Mouse (Mus musculus): ENCODE measurements at regions not wholly inside any gene's neighbourhood (a gene's known extent, or its start where the extent isn't known, plus 50 kb on each side); places are given as distances from the start of the nearest gene placed in this dataset.

- no peak for ATAC-seq (ENCODE audit: low read depth)
- Histone ChIP-seq H3K9ac (no peak overlapping the region), H3K27ac (no peak overlapping the region), H3K4me1 (replicated peaks) (0 out of 2 replicates have a peak, but pooled peaks cover 3% of the 10 kb centered on the region), H3K36me3 (no peaks in the 10 kb centered on the region), H3K27me3 (no peaks in the 10 kb centered on the region), H3K4me3 (replicated peaks) (no peak overlapping the region), H3K9me3 (replicated peaks) (no peaks in the 10 kb centered on the region), H3K4me2 (no peak overlapping the region)
- DNase-seq = no peak
- WGBS (ENCODE audit: insufficient replicate concordance) = 26% methylated on average over 9 of the region's 9 CpGs
Observed at GRCm38 (mm10) chr13:44454136-44454535, 275.1 kb upstream of the Jarid2 start.

GRCm38 (mm10) chr13:44455193-44455592, 274.1 kb upstream of the Jarid2 start:
- H3K27ac ChIP-seq = no peak overlapping the region
- ATAC-seq (ENCODE audit: low read depth) (no peak), DNase-seq (no peak)
- no peaks in the 10 kb centered on the region for H3K27me3 ChIP-seq
- H3K4me2 ChIP-seq = no peak overlapping the region
- no peak overlapping the region for H3K4me3 ChIP-seq (replicated peaks)
- no peak overlapping the region for H3K9ac ChIP-seq
- no peaks in the 10 kb centered on the region for H3K9me3 ChIP-seq (replicated peaks)
- H3K36me3 ChIP-seq = no peaks in the 10 kb centered on the region
- 34% methylated on average over 5 of the region's 5 CpGs for WGBS (ENCODE audit: insufficient replicate concordance)
- H3K4me1 ChIP-seq (replicated peaks) = 0 out of 2 replicates have a peak, but pooled peaks cover 3% of the 10 kb centered on the region

GRCm38 (mm10) chr13:44458744-44459143, 270.5 kb upstream of the Jarid2 start:
- Histone ChIP-seq H3K27ac (no peak overlapping the region), H3K4me3 (replicated peaks) (no peak overlapping the region), H3K4me1 (replicated peaks) (0 out of 2 replicates have a peak, but pooled peaks cover 3% of the 10 kb centered on the region), H3K4me2 (no peak overlapping the region), H3K36me3 (no peaks in the 10 kb centered on the region), H3K27me3 (no peaks in the 10 kb centered on the region), H3K9me3 (replicated peaks) (no peaks in the 10 kb centered on the region), H3K9ac (no peak overlapping the region)
- DNase-seq = no peak
- no peak for ATAC-seq (ENCODE audit: low read depth)
- WGBS (ENCODE audit: insufficient replicate concordance) = 71% methylated on average over 3 of the region's 3 CpGs

- Histone ChIP-seq H3K36me3 (no peaks in the 10 kb centered on the region), H3K27me3 (no peaks in the 10 kb centered on the region), H3K9me3 (replicated peaks) (no peaks in the 10 kb centered on the region), H3K9ac (no peak overlapping the region), H3K4me1 (replicated peaks) (0 out of 2 replicates have a peak, but pooled peaks cover 3% of the 10 kb centered on the region), H3K4me3 (replicated peaks) (no peak overlapping the region), H3K27ac (no peak overlapping the region), H3K4me2 (no peak overlapping the region)
- 57% methylated on average over 4 of the region's 4 CpGs for WGBS (ENCODE audit: insufficient replicate concordance)
- ATAC-seq (ENCODE audit: low read depth) (no peak), DNase-seq (no peak)
Observed at GRCm38 (mm10) chr13:44459148-44459547, 270.1 kb upstream of the Jarid2 start.

GRCm38 (mm10) chr13:44463675-44464074, 265.6 kb upstream of the Jarid2 start:
- ATAC-seq (ENCODE audit: low read depth) (no peak), DNase-seq (no peak)
- H3K27ac ChIP-seq = no peak overlapping the region
- H3K4me3 ChIP-seq (replicated peaks) = no peak overlapping the region
- no peaks in the 10 kb centered on the region for H3K27me3 ChIP-seq
- no peaks in the 10 kb centered on the region for H3K9me3 ChIP-seq (replicated peaks)
- no peak overlapping the region for H3K4me2 ChIP-seq
- H3K9ac ChIP-seq = no peak overlapping the region
- H3K36me3 ChIP-seq = no peaks in the 10 kb centered on the region
- no peaks in the 10 kb centered on the region for H3K4me1 ChIP-seq (replicated peaks)
- 78% methylated on average over 4 of the region's 4 CpGs for WGBS (ENCODE audit: insufficient replicate concordance)

DNA sequence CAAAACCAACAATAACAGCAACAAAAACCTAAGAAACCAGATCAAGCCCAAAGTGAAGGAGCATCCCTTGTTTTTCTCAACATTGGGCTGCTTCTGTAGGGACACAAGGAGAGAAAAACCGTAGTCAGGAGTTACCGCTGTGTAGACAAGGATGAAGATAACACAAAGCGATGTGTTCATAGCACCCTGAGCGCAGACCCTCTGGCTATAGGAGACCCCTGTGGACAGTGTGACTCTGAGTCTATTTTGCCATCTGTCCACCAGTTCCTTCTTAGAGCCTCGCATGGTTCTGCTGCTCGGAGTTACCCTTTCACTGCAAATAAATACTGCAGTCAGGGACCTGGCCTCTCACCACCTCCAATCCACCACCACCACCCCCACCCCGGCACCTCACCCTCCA, 263.7 kb upstream of the Jarid2 start:
- no peak overlapping the region for H3K4me2 ChIP-seq
- H3K27me3 ChIP-seq = no peaks in the 10 kb centered on the region
- no peak overlapping the region for H3K4me3 ChIP-seq (replicated peaks)
- no peaks in the 10 kb centered on the region for H3K36me3 ChIP-seq
- no peak overlapping the region for H3K27ac ChIP-seq
- no peak overlapping the region for H3K9ac ChIP-seq
- 67% methylated on average over 7 of the region's 7 CpGs for WGBS (ENCODE audit: insufficient replicate concordance)
- ATAC-seq (ENCODE audit: low read depth) (no peak), DNase-seq (no peak)
- H3K9me3 ChIP-seq (replicated peaks) = no peaks in the 10 kb centered on the region
- H3K4me1 ChIP-seq (replicated peaks) = no peaks in the 10 kb centered on the region

- no peak for ATAC-seq (ENCODE audit: low read depth)
- no peaks in the 10 kb centered on the region for H3K36me3 ChIP-seq
- H3K9me3 ChIP-seq (replicated peaks) = no peaks in the 10 kb centered on the region
- WGBS (ENCODE audit: insufficient replicate concordance) = 72% methylated on average over 14 of the region's 14 CpGs
- DNase-seq = no peak
- no peak overlapping the region for H3K9ac ChIP-seq
- no peaks in the 10 kb centered on the region for H3K4me1 ChIP-seq (replicated peaks)
- no peak overlapping the region for H3K27ac ChIP-seq
- no peak overlapping the region for H3K4me2 ChIP-seq
- H3K4me3 ChIP-seq (replicated peaks) = no peak overlapping the region
- no peaks in the 10 kb centered on the region for H3K27me3 ChIP-seq
Observed at GRCm38 (mm10) chr13:44468963-44469674, 260.2 kb upstream of the Jarid2 start.

GRCm38 (mm10) chr13:44469675-44470074, 259.6 kb upstream of the Jarid2 start:
- H3K9me3 ChIP-seq (replicated peaks) = no peaks in the 10 kb centered on the region
- H3K27me3 ChIP-seq = no peaks in the 10 kb centered on the region
- no peaks in the 10 kb centered on the region for H3K36me3 ChIP-seq
- 58% methylated on average over 6 of the region's 6 CpGs for WGBS (ENCODE audit: insufficient replicate concordance)
- no peak overlapping the region for H3K4me3 ChIP-seq (replicated peaks)
- DNase-seq (no peak), ATAC-seq (ENCODE audit: low read depth) (no peak)
- H3K27ac ChIP-seq = no peak overlapping the region
- H3K9ac ChIP-seq = no peak overlapping the region
- no peaks in the 10 kb centered on the region for H3K4me1 ChIP-seq (replicated peaks)
- no peak overlapping the region for H3K4me2 ChIP-seq

- DNase-seq = no peak
- Histone ChIP-seq H3K36me3 (no peaks in the 10 kb centered on the region), H3K27ac (no peak overlapping the region), H3K4me2 (no peak overlapping the region), H3K4me3 (replicated peaks) (no peak overlapping the region), H3K9ac (no peak overlapping the region), H3K9me3 (replicated peaks) (no peaks in the 10 kb centered on the region), H3K4me1 (replicated peaks) (no peaks in the 10 kb centered on the region), H3K27me3 (no peaks in the 10 kb centered on the region)
- 53% methylated on average over 6 of the region's 6 CpGs for WGBS (ENCODE audit: insufficient replicate concordance)
- ATAC-seq (ENCODE audit: low read depth) = no peak
Observed at GRCm38 (mm10) chr13:44473200-44473599, 256.1 kb upstream of the Jarid2 start.

GRCm38 (mm10) chr13:44476901-44477300, 252.4 kb upstream of the Jarid2 start:
- DNase-seq (no peak), ATAC-seq (ENCODE audit: low read depth) (no peak)
- H3K27me3 ChIP-seq = no peaks in the 10 kb centered on the region
- H3K9me3 ChIP-seq (replicated peaks) = no peaks in the 10 kb centered on the region
- no peaks in the 10 kb centered on the region for H3K4me1 ChIP-seq (replicated peaks)
- no peaks in the 10 kb centered on the region for H3K36me3 ChIP-seq
- 52% methylated on average over 8 of the region's 8 CpGs for WGBS (ENCODE audit: insufficient replicate concordance)
- no peak overlapping the region for H3K9ac ChIP-seq
- H3K27ac ChIP-seq = no peak overlapping the region
- H3K4me3 ChIP-seq (replicated peaks) = no peak overlapping the region
- H3K4me2 ChIP-seq = no peak overlapping the region

DNA sequence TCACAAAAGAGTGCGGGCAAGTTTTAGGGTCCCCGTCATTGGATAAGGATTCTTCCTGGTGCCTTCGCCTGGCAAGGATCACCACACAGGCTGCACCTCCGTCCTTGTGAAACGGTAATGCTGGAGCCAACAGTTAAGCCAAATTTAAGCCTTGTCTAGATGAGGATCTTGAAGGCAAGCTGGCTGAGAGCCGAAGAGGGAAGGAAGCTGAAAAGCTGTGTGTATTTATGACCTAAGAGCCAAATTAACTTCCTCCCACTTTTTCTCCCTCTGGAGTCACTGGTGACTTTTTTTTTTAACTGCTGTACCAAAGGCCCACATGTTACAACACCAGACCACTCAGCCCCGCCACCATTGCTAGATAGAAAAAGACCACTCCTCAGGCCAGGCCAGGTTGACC, 249.1 kb upstream of the Jarid2 start:
- no peak overlapping the region for H3K9ac ChIP-seq
- H3K36me3 ChIP-seq = no peaks in the 10 kb centered on the region
- no peaks in the 10 kb centered on the region for H3K27me3 ChIP-seq
- no peaks in the 10 kb centered on the region for H3K4me1 ChIP-seq (replicated peaks)
- ATAC-seq (ENCODE audit: low read depth) (no peak), DNase-seq (no peak)
- H3K4me3 ChIP-seq (replicated peaks) = no peak overlapping the region
- no peak overlapping the region for H3K4me2 ChIP-seq
- no peaks in the 10 kb centered on the region for H3K9me3 ChIP-seq (replicated peaks)
- WGBS (ENCODE audit: insufficient replicate concordance) = 37% methylated on average over 7 of the region's 7 CpGs
- H3K27ac ChIP-seq = no peak overlapping the region

GRCm38 (mm10) chr13:44482661-44483060, 246.6 kb upstream of the Jarid2 start:
- no peak overlapping the region for H3K9ac ChIP-seq
- no peak overlapping the region for H3K4me3 ChIP-seq (replicated peaks)
- H3K27ac ChIP-seq = no peak overlapping the region
- no peaks in the 10 kb centered on the region for H3K4me1 ChIP-seq (replicated peaks)
- no peaks in the 10 kb centered on the region for H3K36me3 ChIP-seq
- no peaks in the 10 kb centered on the region for H3K9me3 ChIP-seq (replicated peaks)
- H3K4me2 ChIP-seq = no peak overlapping the region
- ATAC-seq (ENCODE audit: low read depth) (no peak; the same call in 1 of the 2 replicates), DNase-seq (no peak)
- H3K27me3 ChIP-seq = no peaks in the 10 kb centered on the region
- WGBS (ENCODE audit: insufficient replicate concordance) = 29% methylated on average over 7 of the region's 7 CpGs
